Mouse (Mus musculus) embryonic facial prominence, embryonic 15.5 days (tissue): ENCODE measurements around the gene Cfap45. TPM values are rescaled to one million over a fixed set of nuclear protein-coding genes. Genes with fewer than 3 reads are reported as not detected.

Experiments used
- ATAC-seq: fragments of 200-750 bp; cut with Nextera tagmentation; 2 replicates; pipeline ENCODE4 v1.8.0; 2017; ENCODE audit warnings: low read depth, moderate TSS enrichment; ENCODE audit not compliant: insufficient number of reproducible peaks, low FRiP score, low TSS enrichment
- H3K27ac ChIP-seq: fragments of 300-500 bp; sonication (generic); replicated peaks from 2 replicates; pipeline ENCODE4 v1.5.1; 2015; ENCODE audit warnings: mild to moderate bottlenecking, inconsistent platforms
- H3K27me3 ChIP-seq: fragments of 300-500 bp; sonication (generic); 2 replicates; pipeline ENCODE4 v1.6.1; 2015; ENCODE audit warnings: inconsistent platforms
- H3K36me3 ChIP-seq: fragments of 300-500 bp; sonication (generic); 2 replicates; pipeline ENCODE4 v1.6.1; 2015; ENCODE audit warnings: mild to moderate bottlenecking, inconsistent platforms
- H3K4me1 ChIP-seq: fragments of 300-500 bp; sonication (generic); 2 replicates; pipeline ENCODE4 v1.6.1; 2015; ENCODE audit warnings: inconsistent platforms
- H3K4me2 ChIP-seq: fragments of 300-500 bp; sonication (generic); replicated peaks from 2 replicates; pipeline ENCODE4 v1.6.1; 2015; ENCODE audit warnings: mild to moderate bottlenecking, inconsistent platforms
- H3K4me3 ChIP-seq: fragments of 300-500 bp; sonication (generic); replicated peaks from 2 replicates; pipeline ENCODE4 v1.5.1; 2015; ENCODE audit warnings: mild to moderate bottlenecking, inconsistent platforms
- H3K9ac ChIP-seq: fragments of 300-500 bp; sonication (generic); 2 replicates; pipeline ENCODE4 v1.6.1; 2015; ENCODE audit warnings: inconsistent platforms
- H3K9me3 ChIP-seq: fragments of 300-500 bp; sonication (generic); replicated peaks from 2 replicates; pipeline ENCODE4 v1.6.1; 2016; ENCODE audit warnings: inconsistent platforms
- WGBS: fragments of 180-500 bp; shearing (Covaris S2); methylation state at CpG from one replicate; pipeline ENCODE4 v1.1.7; 2015; 5-methylcytosine and 5-hydroxymethylcytosine counted together
- polyA plus RNA-seq: library from polyadenylated mRNA; unstranded; fragments of >200 nt; fragmentation: Nextera tagmentation; extraction: Ambion mirVana; gene quantifications from 2 replicates; pipeline ENCODE4 v1.2.1, GENCODE M21; 2015

Gene Cfap45
- polyA plus RNA-seq, 1 experiment from 2014 or later: 18.7 TPM

DNA sequence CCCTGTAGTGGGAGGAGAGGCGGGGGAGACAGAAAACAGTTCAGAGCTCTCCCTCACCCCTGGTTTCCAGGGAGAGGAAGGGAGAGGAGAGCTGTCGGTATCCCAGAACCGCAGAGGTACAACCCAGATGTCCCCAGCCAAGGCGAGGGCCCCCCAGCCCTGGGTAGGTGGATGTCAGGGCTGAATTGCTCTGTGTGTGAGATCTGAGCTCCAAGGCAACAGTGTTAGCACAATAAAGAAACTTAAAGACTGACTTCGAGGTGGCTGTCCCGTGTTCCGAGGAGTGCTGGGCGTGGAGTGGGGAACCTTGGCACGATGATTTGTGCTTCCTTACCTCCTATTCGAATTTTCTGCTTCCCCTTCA lies 42.8 kb downstream of the Cfap45 start:
- H3K27me3 ChIP-seq: peaks cover 31% of the 10 kb centered on the region
- H3K27ac ChIP-seq: no peak overlapping the region
- H3K9ac ChIP-seq: peak overlapping the region; percentile 57; the same call in 1 of the 2 replicates
- peaks cover 21% of the 10 kb centered on the region for H3K4me1 ChIP-seq
- no peaks in the 10 kb centered on the region for H3K9me3 ChIP-seq
- no peaks in the 10 kb centered on the region for H3K36me3 ChIP-seq
- WGBS: 2% methylated on average over 10 of the region's 10 CpGs
- no peak for ATAC-seq
- H3K4me3 ChIP-seq: peak overlapping the region; percentile 69
- H3K4me2 ChIP-seq: peak overlapping the region; percentile 98

GRCm38 (mm10) chr1:172566131-172566530 lies 45.5 kb downstream of the Cfap45 start:
- Histone ChIP-seq H3K4me2 (no peak overlapping the region), H3K9ac (no peak overlapping the region), H3K27ac (no peak overlapping the region), H3K4me3 (no peak overlapping the region), H3K27me3 (peaks cover 21% of the 10 kb centered on the region), H3K9me3 (no peaks in the 10 kb centered on the region), H3K4me1 (peaks cover 27% of the 10 kb centered on the region), H3K36me3 (no peaks in the 10 kb centered on the region)
- ATAC-seq: no peak
- WGBS: 72% methylated on average over 3 of the region's 3 CpGs

DNA sequence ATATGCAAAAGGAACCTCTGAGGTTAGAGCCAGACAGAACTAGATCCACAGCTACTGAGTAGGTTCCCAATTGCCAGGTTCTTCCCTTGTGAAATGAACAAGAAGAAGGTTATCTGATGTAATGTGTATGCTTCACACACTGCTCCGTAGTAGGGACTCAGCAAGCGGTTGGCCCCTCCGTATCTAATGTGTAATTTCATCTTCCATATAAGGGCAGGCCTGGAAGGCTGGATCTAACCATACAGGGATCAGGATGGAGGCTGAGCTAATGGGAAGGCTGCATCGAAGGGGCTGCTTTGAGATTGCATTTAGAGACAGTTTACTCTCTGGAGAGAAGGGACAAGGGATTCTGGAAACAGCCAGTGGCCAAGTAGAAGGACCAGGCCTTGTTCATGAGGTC lies 47.2 kb downstream of the Cfap45 start:
- no peaks in the 10 kb centered on the region for H3K36me3 ChIP-seq
- peaks cover 16% of the 10 kb centered on the region for H3K4me1 ChIP-seq
- H3K9me3 ChIP-seq: no peaks in the 10 kb centered on the region
- no peak overlapping the region for H3K4me2 ChIP-seq
- H3K9ac ChIP-seq: no peak overlapping the region
- 19% methylated on average over 4 of the region's 4 CpGs for WGBS
- peak; percentile 31; the same call in 1 of the 2 replicates for ATAC-seq
- no peak overlapping the region for H3K27ac ChIP-seq
- H3K27me3 ChIP-seq: 0 out of 2 replicates have a peak, but pooled peaks cover 8% of the 10 kb centered on the region
- no peak overlapping the region for H3K4me3 ChIP-seq

DNA sequence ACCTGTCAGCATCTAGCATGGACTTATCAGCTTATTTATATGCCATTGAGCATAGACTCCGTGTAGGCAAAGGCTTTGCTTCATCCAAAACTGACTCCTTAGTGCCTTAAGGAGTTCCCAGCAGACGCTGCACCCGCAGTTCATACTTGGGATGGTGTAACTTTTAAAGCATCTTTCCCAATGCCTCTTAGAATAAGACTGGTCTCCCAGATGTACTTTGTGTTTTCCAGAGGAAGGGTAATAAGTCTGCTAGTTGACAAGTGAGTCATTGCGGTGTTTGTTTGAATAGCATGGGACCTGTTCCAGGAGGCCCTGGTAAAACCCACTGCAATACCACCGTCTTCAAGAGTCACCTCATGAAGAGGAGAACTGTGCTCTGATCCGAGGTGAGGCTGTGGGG lies 59.5 kb downstream of the Cfap45 start:
- WGBS: 77% methylated on average over 6 of the region's 6 CpGs
- Histone ChIP-seq H3K4me1 (no peaks in the 10 kb centered on the region), H3K36me3 (no peaks in the 10 kb centered on the region), H3K27ac (no peak overlapping the region), H3K9ac (no peak overlapping the region), H3K9me3 (no peaks in the 10 kb centered on the region), H3K4me3 (no peak overlapping the region), H3K27me3 (peaks cover 10% of the 10 kb centered on the region), H3K4me2 (no peak overlapping the region)
- ATAC-seq: no peak

DNA sequence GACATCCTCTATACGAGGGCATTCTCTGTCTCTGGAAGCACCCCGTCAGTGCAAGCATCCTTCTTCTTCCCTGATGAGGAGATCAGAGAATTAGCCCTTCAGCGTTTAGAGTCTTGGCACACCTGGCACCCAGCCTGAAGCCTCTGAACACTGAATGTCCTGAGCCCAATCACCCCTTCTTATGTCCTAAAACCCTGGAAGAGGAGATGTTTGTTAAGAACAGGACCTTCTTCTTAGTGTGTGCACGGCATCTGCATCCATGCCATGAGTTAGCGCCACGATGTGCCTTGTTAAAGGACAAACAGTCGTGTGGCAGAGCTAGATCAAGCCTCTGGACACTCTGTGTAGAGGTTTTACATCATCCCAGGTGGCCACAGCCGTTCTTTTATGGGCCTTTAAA lies 61.8 kb downstream of the Cfap45 start:
- 87% methylated on average over 8 of the region's 8 CpGs for WGBS
- Histone ChIP-seq H3K9me3 (no peaks in the 10 kb centered on the region), H3K36me3 (no peaks in the 10 kb centered on the region), H3K4me3 (no peak overlapping the region), H3K4me1 (no peaks in the 10 kb centered on the region), H3K4me2 (no peak overlapping the region), H3K9ac (no peak overlapping the region), H3K27ac (no peak overlapping the region), H3K27me3 (peaks cover 16% of the 10 kb centered on the region)
- ATAC-seq: no peak

DNA sequence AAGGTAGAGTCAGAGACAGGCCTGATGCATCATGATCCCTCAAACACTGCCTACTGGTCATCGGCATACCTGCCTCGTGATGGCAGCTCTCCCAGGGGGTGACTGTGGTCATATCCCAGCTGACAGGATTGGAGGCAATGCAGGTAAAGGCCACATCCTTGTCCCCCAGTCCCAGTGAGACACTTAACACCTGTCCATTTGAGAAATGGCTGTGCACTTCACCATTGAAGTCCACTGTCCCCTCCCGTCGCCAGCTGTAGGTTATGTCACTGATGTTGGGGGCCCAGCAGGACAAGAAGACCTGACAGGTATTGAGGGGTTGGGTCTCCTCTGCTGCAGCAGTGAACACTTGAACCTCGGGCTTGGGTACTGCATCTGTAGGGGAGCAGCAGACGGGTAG lies 63.7 kb downstream of the Cfap45 start:
- Histone ChIP-seq H3K27me3 (peaks cover 16% of the 10 kb centered on the region), H3K4me1 (no peaks in the 10 kb centered on the region), H3K36me3 (no peaks in the 10 kb centered on the region), H3K4me2 (no peak overlapping the region), H3K9ac (no peak overlapping the region), H3K9me3 (no peaks in the 10 kb centered on the region), H3K27ac (no peak overlapping the region), H3K4me3 (no peak overlapping the region)
- ATAC-seq: no peak
- WGBS: 86% methylated on average over 6 of the region's 6 CpGs

GRCm38 (mm10) chr1:172585026-172585425 lies 64.4 kb downstream of the Cfap45 start:
- Histone ChIP-seq H3K9ac (no peak overlapping the region), H3K9me3 (no peaks in the 10 kb centered on the region), H3K4me2 (no peak overlapping the region), H3K36me3 (no peaks in the 10 kb centered on the region), H3K4me1 (no peaks in the 10 kb centered on the region), H3K27me3 (peaks cover 16% of the 10 kb centered on the region), H3K27ac (no peak overlapping the region), H3K4me3 (no peak overlapping the region)
- 40% methylated on average over 4 of the region's 4 CpGs for WGBS
- ATAC-seq: no peak

- Histone ChIP-seq H3K4me1 (no peaks in the 10 kb centered on the region), H3K9ac (no peak overlapping the region), H3K4me3 (no peak overlapping the region), H3K36me3 (no peaks in the 10 kb centered on the region), H3K4me2 (no peak overlapping the region), H3K27me3 (peaks cover 16% of the 10 kb centered on the region), H3K27ac (no peak overlapping the region), H3K9me3 (no peaks in the 10 kb centered on the region)
- WGBS: 24% methylated on average over 26 of the region's 26 CpGs
- ATAC-seq: no peak
These were observed 65.3 kb downstream of the Cfap45 start for GRCm38 (mm10) chr1:172585612-172586567.

- H3K9me3 ChIP-seq: no peaks in the 10 kb centered on the region
- no peak within 1 kb of the TSS for H3K9ac ChIP-seq
- H3K4me2 ChIP-seq: no peak within 1 kb of the TSS
- peaks cover 3% of the 10 kb centered on the region; the same call in 1 of the 2 replicates for H3K27me3 ChIP-seq
- H3K4me1 ChIP-seq: no peaks in the 10 kb centered on the region
- H3K36me3 ChIP-seq: no peaks in the 10 kb centered on the region
- no peak within 1 kb of the TSS for H3K27ac ChIP-seq
- 55% methylated on average over 7 of the region's 7 CpGs for WGBS
- ATAC-seq: no peak
- H3K4me3 ChIP-seq: no peak within 1 kb of the TSS
These were observed 69.8 kb downstream of the Cfap45 start, which contains the start of gene Slamf8 for GRCm38 (mm10) chr1:172590385-172590784. Gene Slamf8, minus strand, starts transcription at chr1:172590568.

GRCm38 (mm10) chr1:172593321-172593720 lies 72.7 kb downstream of the Cfap45 start:
- 63% methylated on average over 3 of the region's 3 CpGs for WGBS
- H3K4me2 ChIP-seq: no peak overlapping the region
- no peak overlapping the region for H3K4me3 ChIP-seq
- no peak for ATAC-seq
- no peak overlapping the region for H3K27ac ChIP-seq
- no peaks in the 10 kb centered on the region for H3K36me3 ChIP-seq
- no peaks in the 10 kb centered on the region for H3K27me3 ChIP-seq
- H3K9me3 ChIP-seq: no peaks in the 10 kb centered on the region
- no peak overlapping the region for H3K9ac ChIP-seq
- H3K4me1 ChIP-seq: no peaks in the 10 kb centered on the region

- H3K9ac ChIP-seq: no peak overlapping the region
- H3K4me2 ChIP-seq: no peak overlapping the region
- no peaks in the 10 kb centered on the region for H3K4me1 ChIP-seq
- no peak overlapping the region for H3K4me3 ChIP-seq
- no peaks in the 10 kb centered on the region for H3K9me3 ChIP-seq
- no peaks in the 10 kb centered on the region for H3K36me3 ChIP-seq
- WGBS: 77% methylated on average over 2 of the region's 2 CpGs
- no peaks in the 10 kb centered on the region for H3K27me3 ChIP-seq
- no peak overlapping the region for H3K27ac ChIP-seq
- ATAC-seq: no peak
These were observed 73.4 kb downstream of the Cfap45 start for GRCm38 (mm10) chr1:172593956-172594355.

DNA sequence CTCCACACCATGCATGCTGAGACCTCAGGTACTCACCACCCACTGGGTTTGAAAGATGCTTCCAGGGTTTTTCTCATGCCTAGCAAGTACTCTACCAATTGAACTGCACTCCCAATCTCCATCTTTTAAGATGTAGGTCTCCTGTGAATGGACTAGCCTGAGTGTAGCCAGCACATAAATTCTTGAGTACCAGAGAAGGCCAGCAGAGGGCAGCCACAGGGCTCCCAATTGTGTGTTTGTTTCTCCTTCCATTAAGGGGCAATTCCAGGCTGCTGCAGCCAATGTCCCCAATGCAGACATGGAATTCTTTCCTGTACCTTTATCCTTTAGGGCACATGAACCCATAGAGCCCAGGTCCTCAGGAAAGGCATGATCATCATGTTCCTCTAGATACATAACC lies 73.9 kb downstream of the Cfap45 start:
- Histone ChIP-seq H3K27ac (no peak overlapping the region), H3K9ac (no peak overlapping the region), H3K27me3 (no peaks in the 10 kb centered on the region), H3K4me3 (no peak overlapping the region), H3K9me3 (no peaks in the 10 kb centered on the region), H3K4me1 (no peaks in the 10 kb centered on the region), H3K4me2 (no peak overlapping the region), H3K36me3 (no peaks in the 10 kb centered on the region)
- no peak for ATAC-seq
